Mouse (Mus musculus): ENCODE measurements around the gene Mri1. TPM values are rescaled to one million over a fixed set of nuclear protein-coding genes. Genes with fewer than 3 reads are reported as not detected.

The Mri1 gene
- 5.9 and 6.8 TPM in 2 replicates for total RNA-seq (2023)

DNA sequence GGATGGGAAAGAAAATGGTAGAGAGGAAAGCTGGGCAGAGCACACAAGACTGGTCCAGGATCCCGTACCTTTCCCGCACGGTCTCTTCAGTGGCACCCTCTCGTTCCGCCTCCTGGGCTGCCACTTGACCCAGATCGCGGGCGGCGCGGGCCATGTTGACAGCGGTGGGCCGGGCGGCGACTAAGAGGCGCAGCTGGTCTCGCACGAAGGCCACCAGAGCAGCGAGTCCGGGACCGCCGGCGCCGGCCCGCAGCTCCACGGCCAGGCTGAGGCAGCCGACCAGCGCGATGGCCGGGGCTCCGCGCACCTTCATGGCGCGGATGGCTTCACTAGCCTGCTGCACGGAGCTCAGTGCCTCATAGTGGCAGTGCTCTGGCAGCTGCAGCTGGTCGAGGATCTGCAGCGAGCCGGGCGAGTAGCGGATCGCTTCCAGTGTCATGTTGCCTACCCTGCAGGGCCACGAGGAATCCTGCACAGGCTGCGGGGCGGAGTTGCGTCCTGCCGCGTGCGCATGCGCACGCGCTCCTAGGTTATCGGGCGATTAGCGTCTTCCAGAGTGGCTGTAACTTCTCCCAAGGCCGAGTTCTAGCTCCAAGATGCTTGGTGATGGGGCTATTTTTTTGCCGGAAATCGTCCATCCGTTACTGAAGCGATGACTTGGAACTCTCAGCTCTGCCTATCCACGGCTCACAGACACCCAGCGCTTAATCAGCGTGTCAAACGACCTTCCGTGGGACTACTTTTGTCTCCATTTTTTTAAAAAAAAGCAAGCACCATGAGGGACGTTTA, at the start of gene Mri1:
Mri1 (minus strand) TSS at position 505 of the 789 bp plus-strand sequence.

DNA sequence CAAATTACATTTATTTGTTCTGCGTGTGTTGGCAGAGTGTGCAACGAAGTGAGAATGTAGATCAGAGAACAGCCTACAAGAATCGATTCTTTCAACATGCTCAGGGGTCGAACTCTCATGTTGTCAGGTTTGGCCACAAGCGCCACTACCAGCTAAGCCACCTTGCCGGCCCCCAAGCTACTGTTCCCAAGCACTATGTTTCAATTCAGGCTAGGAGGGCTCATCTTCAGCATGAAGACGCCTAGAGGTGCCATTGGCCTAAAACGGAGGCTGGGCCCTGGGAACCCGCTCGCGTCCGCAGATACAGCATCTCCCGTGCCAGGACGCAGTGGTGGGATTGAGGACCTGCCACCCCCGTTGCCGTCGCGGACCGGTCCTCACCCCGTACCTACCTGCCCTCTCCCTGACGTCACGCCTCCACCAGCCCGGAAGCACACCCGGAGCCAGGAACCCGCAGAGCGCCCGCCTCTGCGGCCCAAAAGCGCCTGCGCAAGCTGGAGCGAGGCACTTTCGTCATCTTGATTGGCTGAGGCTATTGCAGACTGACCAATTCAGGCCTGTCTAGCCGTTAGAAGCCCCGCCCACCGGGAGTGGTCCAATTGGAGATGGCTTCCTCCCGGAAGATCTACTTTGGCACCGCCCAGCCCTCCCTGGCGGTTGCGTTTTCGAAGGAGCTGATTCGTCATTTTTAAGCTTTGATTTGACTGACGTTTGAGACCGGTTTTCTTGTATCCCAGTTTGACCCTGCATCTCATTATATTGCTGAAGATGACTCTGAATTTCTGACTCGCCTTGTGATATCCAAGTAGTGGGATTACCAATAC, 13.0 kb upstream of the Mri1 start, which contains the start of gene Ccdc130:
Ccdc130 (minus strand) TSS at position 431 of the 824 bp plus-strand sequence.

DNA sequence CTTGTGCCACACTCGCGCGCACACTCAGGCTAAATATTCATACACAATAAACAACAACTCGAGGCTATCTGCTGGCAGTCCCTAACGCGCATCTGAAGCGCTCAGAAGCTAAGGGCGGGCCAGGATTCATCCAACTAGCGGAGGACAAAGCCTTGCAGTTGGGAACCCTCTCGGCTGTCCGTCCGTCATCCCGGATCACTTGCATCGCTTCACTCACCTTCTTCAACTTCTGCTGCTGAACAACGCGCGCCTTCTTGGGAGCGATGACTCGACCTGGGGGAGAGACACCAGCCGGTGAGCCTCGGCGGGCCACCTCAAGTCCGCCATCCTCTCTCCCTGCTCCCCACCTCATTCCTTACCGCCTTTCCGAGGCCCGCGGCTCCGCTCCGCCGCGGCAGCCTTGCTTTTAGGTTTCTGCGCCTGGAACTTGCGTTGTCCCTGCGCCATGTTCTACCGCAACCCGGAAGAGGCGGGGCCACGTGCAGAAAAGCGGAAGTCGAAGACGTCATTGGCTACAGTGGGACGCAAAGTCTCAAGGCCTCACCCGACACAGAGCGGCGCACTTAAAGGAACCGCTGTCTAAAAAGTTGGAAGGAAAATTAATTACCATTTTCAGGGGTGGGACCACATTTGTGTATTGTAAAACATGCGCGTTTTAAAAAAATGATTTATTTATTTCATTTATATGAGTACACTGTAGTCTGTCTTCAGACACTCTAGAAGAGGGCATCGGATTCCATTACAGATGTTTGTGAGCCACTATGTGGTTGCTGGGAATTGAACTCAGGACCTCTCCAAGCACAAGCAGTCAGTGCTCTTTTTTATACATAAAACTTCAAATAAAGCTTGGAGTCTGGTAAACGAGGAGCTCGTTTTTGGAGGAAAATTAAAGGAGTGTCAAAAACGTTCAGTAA, 7.6 kb downstream of the Mri1 start, which contains the start of gene D8Ertd738e:
D8Ertd738e (minus strand) TSS at position 463 of the 914 bp plus-strand sequence.

DNA sequence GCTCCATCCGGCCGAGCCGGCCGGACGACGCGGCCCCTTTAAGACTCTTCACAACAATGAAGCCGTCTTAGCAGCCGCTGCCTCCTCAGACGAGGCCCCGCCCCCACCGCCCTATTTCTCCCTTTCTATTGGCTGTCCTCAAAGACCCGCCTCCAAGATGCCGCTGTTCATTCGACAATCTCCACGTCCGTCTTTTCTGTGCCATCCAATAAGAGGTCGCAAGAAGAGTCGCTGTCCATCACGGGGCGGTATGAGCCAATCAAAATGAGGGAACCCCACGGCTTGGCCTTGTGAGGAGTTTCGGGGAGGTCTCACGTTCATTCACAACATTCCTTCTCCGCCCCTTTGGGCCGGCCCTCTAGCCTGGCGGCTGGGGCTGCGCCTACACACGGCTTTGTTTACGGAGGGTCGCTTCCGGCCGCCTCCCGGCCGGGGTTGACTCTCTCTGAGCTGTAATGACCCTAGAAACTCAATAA, 20.1 kb downstream of the Mri1 start, which contains the start of gene Zswim4:
Zswim4 (minus strand) TSS at position 58 of the 476 bp plus-strand sequence.

Other genes starting within 250 kb of the Mri1 start
- not detected in 2 replicates for gene 2210011C24Rik, start 245.2 kb downstream of the Mri1 start, total RNA-seq (2023)
- 0.16 TPM in 1 of 2 replicates, not detected in the other for gene Palm3, start 235.9 kb downstream of the Mri1 start, total RNA-seq (2023)
- gene Il27ra, start 214.7 kb downstream of the Mri1 start, total RNA-seq (2023): 0.77 and 1.6 TPM in 2 replicates
- not detected in 2 replicates for gene Rln3, start 212.3 kb downstream of the Mri1 start, total RNA-seq (2023)
- 2.9 and 3.0 TPM in 2 replicates for gene Gm10643, start 192.2 kb downstream of the Mri1 start, total RNA-seq (2023)
- 61.0 and 67.9 TPM in 2 replicates for gene Rfx1, start 190.5 kb downstream of the Mri1 start, total RNA-seq (2023)
- 24.7 and 26.8 TPM in 2 replicates for gene Dcaf15, start 152.6 kb downstream of the Mri1 start, total RNA-seq (2023)
- gene Podnl1, start 131.3 kb downstream of the Mri1 start, total RNA-seq (2023): 0.28 TPM in 1 of 2 replicates, not detected in the other
- gene Cc2d1a, start 109.4 kb downstream of the Mri1 start, total RNA-seq (2023): 14.9 and 20.3 TPM in 2 replicates
- gene 4930432K21Rik, start 109.3 kb downstream of the Mri1 start, total RNA-seq (2023): 0.28 TPM in 1 of 2 replicates, not detected in the other
- gene Nanos3, start 72.1 kb downstream of the Mri1 start, total RNA-seq (2023): not detected in 2 replicates
- 85.3 and 107 TPM in 2 replicates for gene Zswim4, start 20.3 kb downstream of the Mri1 start, total RNA-seq (2023)
- gene D8Ertd738e, start 7.6 kb downstream of the Mri1 start, total RNA-seq (2023): 179 and 201 TPM in 2 replicates
- gene Ccdc130, start 13.1 kb upstream of the Mri1 start, total RNA-seq (2023): 13.1 and 14.1 TPM in 2 replicates
- gene Cacna1a, start 131.1 kb upstream of the Mri1 start, total RNA-seq (2023): 0.07 and 0.41 TPM in 2 replicates